Mouse (Mus musculus): Measurements from ENCODE around the gene Atp6v1c2. TPM values are rescaled to one million over a fixed set of nuclear protein-coding genes. Genes with fewer than 3 reads are reported as not detected.

Atp6v1c2 gene
- total and polyA plus RNA-seq, 3 experiments = 0.19 to 0.42 TPM; not detected in 1

DNA sequence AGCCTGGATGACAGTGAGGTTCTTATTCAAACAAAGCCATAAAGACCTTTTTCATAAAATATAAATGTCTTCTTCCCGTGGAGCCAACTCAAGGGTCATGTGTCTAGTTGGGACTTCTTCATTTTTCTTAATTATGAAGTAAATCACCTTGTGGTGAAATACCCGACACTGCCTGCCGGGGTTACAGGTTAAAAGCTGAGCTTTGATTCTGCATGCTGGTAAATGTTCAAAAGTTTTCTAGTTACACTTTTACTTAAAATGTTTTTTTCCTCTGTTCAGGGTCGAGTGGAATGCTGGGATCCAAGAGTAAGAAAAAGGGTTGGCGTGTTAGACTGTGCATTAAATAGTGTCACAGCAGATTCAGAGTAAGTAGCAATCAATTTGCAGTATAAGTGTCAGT is 33.2 kb upstream of the Atp6v1c2 start:
- in situ Hi-C loops (cut with MboI; ENCODE audit: low pct_ligation_motif_present, low pct_unique_long_range_greater_than_20kb, low sequenced_read_pairs) = loop anchor here (10.0 to 25.0 kb wide), 2 partner anchors 300 to 422 kb away; no protein-coding TSS in a partner anchor
- peaks cover 53 to 92% of the 10 kb centered on the region in 2 experiments for H3K36me3 ChIP-seq (replicated peaks in 1 of 2; ENCODE audit: control insufficient read depth in 1 of 2, insufficient read depth in 1 of 2, low read length in 1 of 2)
- dilution Hi-C loops (cut with MboI; ENCODE audit: extremely low pct_ligation_motif_present, extremely low pct_unique_long_range_greater_than_20kb, low sequenced_read_pairs) = no loop called here

DNA sequence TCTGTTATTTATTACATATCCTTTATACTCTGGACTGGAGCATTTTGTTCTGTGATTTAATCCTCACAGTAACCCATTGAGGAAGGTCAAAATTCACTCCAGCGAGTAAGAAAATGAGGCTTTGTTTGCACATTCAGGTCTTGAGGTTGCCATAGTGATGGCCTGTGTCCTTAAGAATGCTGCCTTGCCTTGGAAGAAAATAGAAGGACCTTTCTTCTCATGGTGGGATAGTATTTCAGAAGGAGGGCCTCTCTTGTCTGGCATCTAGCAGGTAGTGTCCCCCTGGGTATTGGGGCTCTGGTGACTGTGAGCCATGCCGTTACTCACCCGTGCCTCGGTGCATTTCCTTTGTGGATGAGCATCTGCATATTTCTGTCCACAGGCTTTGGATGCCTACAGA is 31.5 kb upstream of the Atp6v1c2 start:
- no peaks in the 10 kb centered on the region for H3K27me3 ChIP-seq (replicated peaks)
- H3K9ac ChIP-seq (ENCODE audit: insufficient read depth, low read depth) = no peak overlapping the region
- no peak overlapping the region for H3K4me3 ChIP-seq (replicated peaks in 1 of 3; ENCODE audit: low read depth in 2 of 3, low read length in 2 of 3, poor library complexity in 1 of 3)
- no peaks in the 10 kb centered on the region for H3K79me2 ChIP-seq (replicated peaks; ENCODE audit: control insufficient read depth, extremely low read depth, insufficient read depth, poor library complexity, severe bottlenecking)
- dilution Hi-C loops (cut with MboI; ENCODE audit: extremely low pct_ligation_motif_present, extremely low pct_unique_long_range_greater_than_20kb, low sequenced_read_pairs) = no loop called here
- peaks cover 58 to 95% of the 10 kb centered on the region in 2 experiments for H3K36me3 ChIP-seq (replicated peaks in 1 of 2; ENCODE audit: control insufficient read depth in 1 of 2, insufficient read depth in 1 of 2, low read length in 1 of 2)
- TF ChIP-seq MYC (IDR thresholded peaks at IDR 0.05; ENCODE audit: low read depth, low read length) = no peak
- no peak for TF ChIP-seq KAT2A (IDR thresholded peaks at IDR 0.05; ENCODE audit: insufficient replicate concordance, low read length)
- no peak for TF ChIP-seq MAX (IDR thresholded peaks at IDR 0.05; ENCODE audit: low read length)
- TF ChIP-seq NRF1 (IDR thresholded peaks at IDR 0.05; ENCODE audit: low read depth, low read length) = no peak
- no peak for TF ChIP-seq TBP (conservative IDR thresholded peaks at IDR 0.05; ENCODE audit: low read depth, low read length)
- TF ChIP-seq MEF2A (IDR thresholded peaks at IDR 0.05; ENCODE audit: borderline replicate concordance, low read depth, low read length) = no peak
- TF ChIP-seq POLR2AphosphoS2 (IDR thresholded peaks at IDR 0.05; ENCODE audit: low read depth, low read length) = no peak
- TF ChIP-seq ETS1 (conservative IDR thresholded peaks at IDR 0.05; ENCODE audit: low read depth, low read length) = no peak
- TF ChIP-seq EP300 (IDR thresholded peaks at IDR 0.05; ENCODE audit: low read length) = no peak
- TF ChIP-seq ZNF384 (IDR thresholded peaks at IDR 0.05; ENCODE audit: low read depth, low read length) = no peak
- no peak for TF ChIP-seq JUND (conservative IDR thresholded peaks at IDR 0.05; ENCODE audit: low read depth, low read length)
- in situ Hi-C loops (cut with MboI; ENCODE audit: low pct_ligation_motif_present, low pct_unique_long_range_greater_than_20kb, low sequenced_read_pairs) = loop anchor here (10.0 to 25.0 kb wide), 2 partner anchors 302 to 424 kb away; no protein-coding TSS in a partner anchor
- H3K4me2 ChIP-seq (ENCODE audit: insufficient read depth, low read depth, poor library complexity, severe bottlenecking) = no peak overlapping the region
- H3K4me1 ChIP-seq (ENCODE audit: control insufficient read depth in 1 of 2, insufficient read depth in 2 of 2) = no peaks in the 10 kb centered on the region
- DNase-seq (ENCODE audit: extremely low read depth) = no peak
- H3K27ac ChIP-seq (ENCODE audit: insufficient read depth, low read depth) = no peak overlapping the region
- H3K9me3 ChIP-seq (replicated peaks; ENCODE audit: low read length) = peaks cover 2% of the 10 kb centered on the region

More for the DNA sequence above, 33.2 kb upstream of the Atp6v1c2 start:
- Histone ChIP-seq H3K4me2 (ENCODE audit: insufficient read depth, low read depth, poor library complexity, severe bottlenecking) (no peak overlapping the region), H3K9ac (ENCODE audit: insufficient read depth, low read depth) (no peak overlapping the region), H3K4me3 (replicated peaks in 1 of 3; ENCODE audit: low read depth in 2 of 3, low read length in 2 of 3, poor library complexity in 1 of 3) (no peak overlapping the region), H3K27ac (ENCODE audit: insufficient read depth, low read depth) (no peak overlapping the region), H3K79me2 (replicated peaks; ENCODE audit: control insufficient read depth, extremely low read depth, insufficient read depth, poor library complexity, severe bottlenecking) (no peaks in the 10 kb centered on the region), H3K9me3 (replicated peaks; ENCODE audit: low read length) (peaks cover 2% of the 10 kb centered on the region), H3K4me1 (ENCODE audit: control insufficient read depth in 1 of 2, insufficient read depth in 2 of 2) (peaks cover 0 to 3% of the 10 kb centered on the region in 2 experiments; a peak in 1 of 4 replicates), H3K27me3 (replicated peaks) (no peaks in the 10 kb centered on the region)
- no peak for TF ChIP-seq NRF1 (IDR thresholded peaks at IDR 0.05; ENCODE audit: low read depth, low read length)
- TF ChIP-seq SMC3 (IDR thresholded peaks at IDR 0.05; ENCODE audit: low read depth, low read length) = no peak
- no peak for TF ChIP-seq MAFK (IDR thresholded peaks at IDR 0.05; ENCODE audit: insufficient replicate concordance, low read length)
- DNase-seq (ENCODE audit: extremely low read depth) = no peak

GRCm38 (mm10) chr12:17360104-17360503 is 30.9 kb upstream of the Atp6v1c2 start:
- peaks cover 59 to 95% of the 10 kb centered on the region in 2 experiments for H3K36me3 ChIP-seq (replicated peaks in 1 of 2; ENCODE audit: control insufficient read depth in 1 of 2, insufficient read depth in 1 of 2, low read length in 1 of 2)
- no peak overlapping the region for H3K9ac ChIP-seq (ENCODE audit: insufficient read depth, low read depth)
- H3K4me1 ChIP-seq (ENCODE audit: control insufficient read depth in 1 of 2, insufficient read depth in 2 of 2) = no peaks in the 10 kb centered on the region

More at GRCm38 (mm10) chr12:17360104-17360503, 30.9 kb upstream of the Atp6v1c2 start:
- Histone ChIP-seq H3K27ac (ENCODE audit: insufficient read depth, low read depth) (no peak overlapping the region), H3K4me2 (ENCODE audit: insufficient read depth, low read depth, poor library complexity, severe bottlenecking) (no peak overlapping the region), H3K79me2 (replicated peaks; ENCODE audit: control insufficient read depth, extremely low read depth, insufficient read depth, poor library complexity, severe bottlenecking) (no peaks in the 10 kb centered on the region), H3K4me3 (replicated peaks in 1 of 3; ENCODE audit: low read depth in 2 of 3, low read length in 2 of 3, poor library complexity in 1 of 3) (no peak overlapping the region), H3K9me3 (replicated peaks; ENCODE audit: low read length) (peaks cover 2% of the 10 kb centered on the region), H3K27me3 (replicated peaks) (no peaks in the 10 kb centered on the region)
- dilution Hi-C loops (cut with MboI; ENCODE audit: extremely low pct_ligation_motif_present, extremely low pct_unique_long_range_greater_than_20kb, low sequenced_read_pairs) = no loop called here
- in situ Hi-C loops (cut with MboI; ENCODE audit: low pct_ligation_motif_present, low pct_unique_long_range_greater_than_20kb, low sequenced_read_pairs) = loop anchor here (10.0 to 25.0 kb wide), 2 partner anchors 302 to 425 kb away; no protein-coding TSS in a partner anchor
- DNase-seq (ENCODE audit: extremely low read depth) = no peak
- no peak for TF ChIP-seq E2F4 (IDR thresholded peaks at IDR 0.05; ENCODE audit: insufficient replicate concordance, low read depth, low read length)
- no peak for TF ChIP-seq NELFE (IDR thresholded peaks at IDR 0.05; ENCODE audit: low read depth, low read length)
- no peak for TF ChIP-seq CHD2 (IDR thresholded peaks at IDR 0.05; ENCODE audit: low read length)
- TF ChIP-seq NRF1 (IDR thresholded peaks at IDR 0.05; ENCODE audit: low read depth, low read length) = no peak
- no peak for TF ChIP-seq ZNF384 (IDR thresholded peaks at IDR 0.05; ENCODE audit: low read depth, low read length)
- no peak for TF ChIP-seq CHD1 (IDR thresholded peaks at IDR 0.05; ENCODE audit: low read depth, low read length)
- no peak for TF ChIP-seq JUN (IDR thresholded peaks at IDR 0.05; ENCODE audit: insufficient read depth, low read depth, low read length)
- no peak for TF ChIP-seq IRF4 (IDR thresholded peaks at IDR 0.05; ENCODE audit: low read depth, low read length)
- TF ChIP-seq USF1 (IDR thresholded peaks at IDR 0.05; ENCODE audit: low read depth, low read length) = no peak
- no peak for TF ChIP-seq SIN3A (IDR thresholded peaks at IDR 0.05; ENCODE audit: low read length)
- TF ChIP-seq TCF12 (IDR thresholded peaks at IDR 0.05; ENCODE audit: low read depth, low read length) = no peak

Data from CH12.LX (cell line).